Comparison of ENCODE assay signal across 13 mouse cellular contexts in the genomic region with DNA sequence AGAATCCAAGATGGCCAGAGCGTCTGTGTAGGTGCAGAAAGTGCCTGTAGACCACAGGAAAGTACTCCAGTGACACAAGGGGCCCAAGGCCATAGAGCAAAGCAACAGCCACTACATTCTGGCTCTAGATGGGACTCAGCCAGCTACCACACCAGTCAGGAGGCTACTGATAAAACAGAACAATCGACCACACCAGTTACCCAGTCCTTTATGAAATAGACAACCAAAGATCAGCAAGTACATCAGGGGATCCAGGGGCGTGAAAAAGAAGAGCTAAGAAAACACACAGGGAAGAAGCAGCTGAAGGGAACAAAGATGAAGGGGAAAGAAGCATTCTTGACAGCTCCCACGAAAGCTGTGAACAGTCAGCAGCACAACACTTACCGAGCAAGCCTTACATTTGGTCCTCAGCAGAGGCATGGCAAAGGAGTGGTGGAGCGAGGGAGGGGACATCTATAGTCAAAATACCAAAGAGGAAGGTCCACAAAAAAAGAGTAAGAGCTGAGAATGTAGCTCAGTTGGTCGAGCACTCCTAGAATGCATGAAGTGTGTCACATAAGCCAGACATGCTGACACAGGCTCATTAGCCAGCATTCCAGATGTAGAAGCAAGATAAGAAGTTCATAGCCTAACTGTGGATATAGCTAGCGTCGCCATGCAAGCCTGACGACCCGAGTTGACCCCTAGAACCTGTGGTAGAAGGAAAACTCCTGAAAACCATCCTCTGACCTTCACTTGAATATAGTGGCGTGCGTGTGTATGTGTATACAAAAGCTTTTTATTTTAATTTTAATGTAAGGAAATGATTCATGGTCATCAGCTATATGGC. TPM values are rescaled to one million over a fixed set of nuclear protein-coding genes. Genes with fewer than 3 reads are reported as not detected.
DNase-seq lines count a peak whose midpoint lies in the region; ATAC-seq and TF ChIP-seq lines count a peak whose summit lies in the region.
"Had no signal": no experiment of that assay in that cellular context is flagged by ENCODE, and none has a peak within 500 bp of the region (broad histone marks: within the 10 kb centered on the region; RNA-seq: fewer than 3 reads in every experiment).

No protein-coding gene starts in this region.

- no peak for ATAC-seq in intestine, embryonic 14.5 days (replicated peaks; ENCODE audit: low FRiP score, low TSS enrichment, low read depth)
- no peak for ATAC-seq in intestine, embryonic 15.5 days
- ATAC-seq in G1E (ENCODE audit: extremely low read depth, insufficient number of reproducible peaks, low FRiP score, poor library complexity, severe bottlenecking) = peak; percentile 76
- ATAC-seq in liver, embryonic 13.5 days (ENCODE audit: low read depth) = peak; percentile 88
- no peak for ATAC-seq in monocyte, adult 5-6 weeks (replicated peaks; ENCODE audit: insufficient number of reproducible peaks, low FRiP score, low TSS enrichment, poor library complexity, severe bottlenecking)
- ATAC-seq: hindbrain, postnatal 0 days had no signal

- no peak overlapping the region for H3K4me3 ChIP-seq in intestine, embryonic 14.5 days (ENCODE audit: low read depth, low read length)
- H3K4me3 ChIP-seq in intestine, embryonic 15.5 days (replicated peaks) = no peak overlapping the region
- peak overlapping the region; percentile 61; the same call in 1 of the 2 replicates for H3K4me3 ChIP-seq in G1E (ENCODE audit: low read depth, low read length)
- no peak overlapping the region for H3K4me3 ChIP-seq in brown adipose tissue, adult 24 weeks (ENCODE audit: insufficient read depth, low read depth, low read length)
- H3K4me3 ChIP-seq in liver, embryonic 13.5 days (replicated peaks) = no peak overlapping the region
- H3K4me3 ChIP-seq: heart, embryonic 13.5 days; neural tube, embryonic 13.5 days had no signal

- no peak overlapping the region for H3K27ac ChIP-seq in intestine, embryonic 14.5 days (ENCODE audit: low read depth)
- no peak overlapping the region for H3K27ac ChIP-seq in intestine, embryonic 15.5 days
- peak overlapping the region; percentile 6; the same call in 1 of the 2 replicates for H3K27ac ChIP-seq in brown adipose tissue, adult 24 weeks (replicated peaks; ENCODE audit: low read depth, low read length)
- peak overlapping the region; percentile 82 for H3K27ac ChIP-seq in liver, embryonic 13.5 days
- H3K27ac ChIP-seq: heart, embryonic 13.5 days; hindbrain, postnatal 0 days; neural tube, embryonic 13.5 days had no signal

- no peaks in the 10 kb centered on the region for H3K36me3 ChIP-seq in intestine, embryonic 14.5 days (ENCODE audit: control insufficient read depth, insufficient read depth, low read length)
- H3K36me3 ChIP-seq in intestine, embryonic 15.5 days = no peaks in the 10 kb centered on the region
- peaks cover 23% of the 10 kb centered on the region for H3K36me3 ChIP-seq in G1E (replicated peaks)
- no peaks in the 10 kb centered on the region for H3K36me3 ChIP-seq in liver, embryonic 13.5 days
- H3K36me3 ChIP-seq: heart, embryonic 13.5 days; neural tube, embryonic 13.5 days had no signal

- DNase-seq in intestine, embryonic 14.5 days (ENCODE audit: low spot score) = peak; percentile 42
- DNase-seq in G1E (ENCODE audit: low spot score) = peak; percentile 22
- peak; percentile 50 for DNase-seq in liver, embryonic 13.5 days
- DNase-seq in thymus, postnatal 14 days = no peak
- DNase-seq: midbrain, embryonic 14.5 days; right cerebral cortex, postnatal 14 days had no signal

- no peak for TF ChIP-seq CTCF in G1E (IDR thresholded peaks at IDR 0.05; ENCODE audit: low read depth, low read length)

- H3K9ac ChIP-seq in intestine, embryonic 14.5 days (ENCODE audit: low read length) = no peak overlapping the region
- H3K9ac ChIP-seq in intestine, embryonic 15.5 days = no peak overlapping the region
- peak overlapping the region; percentile 31 for H3K9ac ChIP-seq in liver, embryonic 13.5 days
- H3K9ac ChIP-seq: heart, embryonic 13.5 days; neural tube, embryonic 13.5 days had no signal

- H3K4me2 ChIP-seq in intestine, embryonic 14.5 days (ENCODE audit: low read length) = no peak overlapping the region
- no peak overlapping the region for H3K4me2 ChIP-seq in intestine, embryonic 15.5 days (replicated peaks)
- peak overlapping the region; percentile 45 for H3K4me2 ChIP-seq in liver, embryonic 13.5 days
- H3K4me2 ChIP-seq: heart, embryonic 13.5 days; neural tube, embryonic 13.5 days had no signal

- no peaks in the 10 kb centered on the region for H3K27me3 ChIP-seq in intestine, embryonic 14.5 days (replicated peaks; ENCODE audit: control insufficient read depth, insufficient read depth, low read length)
- H3K27me3 ChIP-seq in intestine, embryonic 15.5 days (replicated peaks) = no peaks in the 10 kb centered on the region
- H3K27me3 ChIP-seq in G1E (ENCODE audit: insufficient read depth, low read length) = no peaks in the 10 kb centered on the region
- H3K27me3 ChIP-seq in liver, embryonic 13.5 days = no peaks in the 10 kb centered on the region
- H3K27me3 ChIP-seq: CH12.LX; heart, embryonic 13.5 days; neural tube, embryonic 13.5 days had no signal

- no peaks in the 10 kb centered on the region for H3K9me3 ChIP-seq in intestine, embryonic 14.5 days (ENCODE audit: control insufficient read depth, low read length)
- H3K9me3 ChIP-seq in intestine, embryonic 15.5 days = no peaks in the 10 kb centered on the region
- H3K9me3 ChIP-seq in G1E (replicated peaks) = no peaks in the 10 kb centered on the region
- no peaks in the 10 kb centered on the region for H3K9me3 ChIP-seq in liver, embryonic 13.5 days (replicated peaks)
- H3K9me3 ChIP-seq: heart, embryonic 13.5 days; neural tube, embryonic 13.5 days had no signal

- H3K4me1 ChIP-seq in intestine, embryonic 14.5 days (replicated peaks; ENCODE audit: control insufficient read depth, insufficient read depth, low read length) = peaks cover 5% of the 10 kb centered on the region; the same call in 1 of the 2 replicates
- 0 out of 2 replicates have a peak, but pooled peaks cover 2% of the 10 kb centered on the region for H3K4me1 ChIP-seq in intestine, embryonic 15.5 days (replicated peaks)
- peaks cover 72% of the 10 kb centered on the region for H3K4me1 ChIP-seq in G1E (ENCODE audit: insufficient read depth, low read depth, low read length)
- H3K4me1 ChIP-seq in brown adipose tissue, adult 24 weeks (ENCODE audit: control insufficient read depth, insufficient read depth, insufficient read length, low read length) = peaks cover 8% of the 10 kb centered on the region
- H3K4me1 ChIP-seq in liver, embryonic 13.5 days (replicated peaks) = peaks cover 63% of the 10 kb centered on the region

- WGBS in intestine, embryonic 14.5 days = 57% methylated on average over 13 of the region's 13 CpGs
- WGBS in intestine, embryonic 15.5 days = 66% methylated on average over 13 of the region's 13 CpGs
- 25% methylated on average over 13 of the region's 13 CpGs for WGBS in liver, embryonic 13.5 days (ENCODE audit: insufficient replicate concordance)

RNA-seq across cellular contexts. Expression of gene Fam69a, which starts 14.2 kb away (rescaled TPM):
- polyA plus RNA-seq in intestine, embryonic 14.5 days (2014; fragmentation: Nextera tagmentation; extraction: Ambion mirVana) = 24.5 and 25.0 TPM in 2 replicates
- polyA plus RNA-seq in intestine, embryonic 15.5 days (2015; fragmentation: Nextera tagmentation; extraction: Ambion mirVana) = 18.4 and 20.9 TPM in 2 replicates
- 52.3 and 54.3 TPM in 2 replicates for total RNA-seq in G1E (2014; fragmentation: Nextera tagmentation)
- total RNA-seq in G1E (2017) = 24.9 and 25.8 TPM in 2 replicates
- 1.8 and 2.3 TPM in 2 replicates for polyA plus RNA-seq in G1E (2012)
- polyA plus RNA-seq in brown adipose tissue, adult 24 weeks (2012; ENCODE audit: insufficient read depth, insufficient read length, missing spikeins) = 22.9 and 25.1 TPM in 2 replicates
- 11.3 and 11.6 TPM in 2 replicates for polyA plus RNA-seq in liver, embryonic 13.5 days (2015; fragmentation: Nextera tagmentation; extraction: Ambion mirVana)
- 33.7 to 53.5 TPM (median 47.2 TPM) in 3 replicates for total RNA-seq in monocyte, adult 5-6 weeks (2017)

Comparison
In these comparisons a context has a peak if more than half of its experiments do, and no peak if none do; other contexts are left out.
1. ATAC-seq: peak in G1E (single experiment) and liver, embryonic 13.5 days (single experiment); none in intestine, embryonic 14.5 days (single experiment), intestine, embryonic 15.5 days (single experiment) and monocyte, adult 5-6 weeks (single experiment).
2. H3K27ac ChIP-seq: peak in brown adipose tissue, adult 24 weeks (single experiment) and liver, embryonic 13.5 days (single experiment); none in intestine, embryonic 14.5 days (single experiment) and intestine, embryonic 15.5 days (single experiment).